Mouse (Mus musculus) limb, embryonic 11.5 days (tissue): ENCODE measurements at regions not wholly inside any gene's neighbourhood (a gene's known extent, or its start where the extent isn't known, plus 50 kb on each side); places are given as distances from the start of the nearest gene placed in this dataset.

Experiments
- ATAC-seq: fragments of 200-750 bp; cut with Nextera tagmentation; 2 replicates; pipeline ENCODE4 v1.8.0; 2017; ENCODE audit warnings: low read depth; ENCODE audit not compliant: insufficient number of reproducible peaks, low FRiP score, low TSS enrichment
- DNase-seq: peaks from one replicate; pipeline ENCODE4 v3.0.0-alpha.2; 2015; ENCODE audit warnings: low spot score
- H3K27ac ChIP-seq: fragments of 300-500 bp; sonication (generic); replicated peaks from 2 replicates; pipeline ENCODE4 v1.5.1; 2014; ENCODE audit warnings: low read depth, mild to moderate bottlenecking, low read length
- H3K27me3 ChIP-seq: fragments of 300-500 bp; sonication (generic); 2 replicates; pipeline ENCODE4 v1.6.1; 2014; ENCODE audit warnings: mild to moderate bottlenecking, low read length, mixed read lengths; ENCODE audit not compliant: control insufficient read depth, insufficient read depth
- H3K36me3 ChIP-seq: fragments of 300-500 bp; sonication (generic); 2 replicates; pipeline ENCODE4 v1.6.1; 2014; ENCODE audit warnings: mild to moderate bottlenecking, low read length, moderate library complexity, mixed read lengths; ENCODE audit not compliant: control insufficient read depth, insufficient read depth
- H3K4me1 ChIP-seq: fragments of 300-500 bp; sonication (generic); 2 replicates; pipeline ENCODE4 v1.6.1; 2014; ENCODE audit warnings: low read length, mixed read lengths; ENCODE audit not compliant: control insufficient read depth, insufficient read depth
- H3K4me2 ChIP-seq: fragments of 300-500 bp; sonication (generic); 2 replicates; pipeline ENCODE4 v1.6.1; 2014; ENCODE audit warnings: low read depth, mild to moderate bottlenecking, moderate library complexity; ENCODE audit not compliant: severe bottlenecking
- H3K4me3 ChIP-seq: fragments of 300-500 bp; sonication (generic); 2 replicates; pipeline ENCODE4 v1.5.1; 2014; ENCODE audit warnings: low read depth, low read length
- H3K9ac ChIP-seq: fragments of 300-500 bp; sonication (generic); 2 replicates; pipeline ENCODE4 v1.6.1; 2014; ENCODE audit warnings: mild to moderate bottlenecking, low read length
- H3K9me3 ChIP-seq: fragments of 300-500 bp; sonication (generic); 2 replicates; pipeline ENCODE4 v1.6.1; 2016; ENCODE audit warnings: low read length; ENCODE audit not compliant: control insufficient read depth
- WGBS: fragments of 180-500 bp; shearing (Covaris S2); extraction: QIAGEN DNeasy Blood & Tissue Kit; methylation state at CpG from one replicate; pipeline ENCODE4 v1.1.7; 2014; 5-methylcytosine and 5-hydroxymethylcytosine counted together

DNA sequence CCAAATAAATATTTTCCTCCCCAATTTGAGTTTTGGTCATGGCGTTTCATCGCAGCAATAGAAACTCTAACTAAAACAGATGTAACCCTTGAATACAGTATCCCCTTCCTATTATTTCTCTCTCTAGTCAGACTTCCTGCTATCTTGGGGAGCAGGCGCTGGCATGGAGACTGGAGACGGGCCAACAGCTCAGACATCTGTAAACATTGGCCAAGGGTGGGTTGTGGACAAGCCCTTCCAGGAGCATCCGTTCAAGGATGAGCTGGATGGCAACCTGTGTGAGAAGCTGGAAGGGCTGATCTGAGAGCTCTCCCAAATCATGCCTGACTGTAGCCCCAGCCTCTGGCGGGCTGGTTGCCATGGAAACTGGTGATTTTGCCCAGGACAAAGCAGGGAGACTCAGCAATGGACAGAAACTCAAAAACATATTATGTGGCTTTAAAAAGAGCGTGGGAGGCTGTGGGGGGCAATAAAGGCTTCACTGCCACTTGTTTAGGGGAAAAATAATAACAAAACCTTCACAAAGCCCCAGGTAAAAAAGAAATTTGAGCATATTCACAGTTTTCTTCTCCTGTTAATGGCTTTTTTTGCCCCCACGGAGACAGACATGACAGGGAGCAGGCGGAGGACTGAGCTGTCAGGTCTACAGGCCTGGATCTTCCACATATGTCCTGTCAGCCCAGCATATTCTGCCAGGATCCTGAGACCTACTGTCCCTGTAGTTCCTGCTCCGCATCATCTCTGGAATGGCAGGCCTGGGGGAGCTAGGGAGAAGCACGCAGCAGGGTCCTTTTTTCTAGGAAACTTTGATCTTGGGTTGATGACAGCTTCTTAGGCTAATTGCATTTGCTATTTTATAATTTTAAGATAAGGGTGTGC, 113.0 kb downstream of the Chst1 start:
- Histone ChIP-seq H3K27me3 (no peaks in the 10 kb centered on the region), H3K4me2 (no peak overlapping the region), H3K4me1 (no peaks in the 10 kb centered on the region), H3K36me3 (no peaks in the 10 kb centered on the region), H3K4me3 (no peak overlapping the region), H3K9ac (no peak overlapping the region), H3K27ac (no peak overlapping the region), H3K9me3 (no peaks in the 10 kb centered on the region)
- DNase-seq (peak; percentile 28), ATAC-seq (no peak)
- 70% methylated on average over 11 of the region's 11 CpGs for WGBS

DNA sequence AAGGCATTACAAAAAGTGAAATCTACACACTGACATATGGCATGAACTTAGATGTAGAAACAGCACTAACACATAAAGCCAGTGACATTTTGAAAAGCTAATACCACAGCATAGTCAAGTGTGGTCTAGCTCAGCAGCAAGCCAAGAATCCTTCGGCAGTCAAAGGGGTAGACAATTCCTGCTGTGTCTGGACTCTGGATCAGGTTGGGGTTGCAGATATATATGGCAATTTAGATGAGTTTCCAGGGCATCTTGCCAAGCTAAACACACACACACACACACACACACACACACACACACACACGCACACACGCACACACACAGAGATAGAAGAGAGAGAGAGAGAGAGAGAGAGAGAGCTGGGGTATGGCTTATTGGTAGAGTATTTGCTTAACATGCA, 118.2 kb downstream of the Chst1 start:
- Histone ChIP-seq H3K9me3 (no peaks in the 10 kb centered on the region), H3K4me1 (no peaks in the 10 kb centered on the region), H3K36me3 (no peaks in the 10 kb centered on the region), H3K27ac (no peak overlapping the region), H3K4me2 (no peak overlapping the region), H3K9ac (no peak overlapping the region), H3K27me3 (no peaks in the 10 kb centered on the region), H3K4me3 (no peak overlapping the region)
- ATAC-seq (no peak), DNase-seq (no peak)
- 89% methylated on average over 2 of the region's 3 CpGs for WGBS

DNA sequence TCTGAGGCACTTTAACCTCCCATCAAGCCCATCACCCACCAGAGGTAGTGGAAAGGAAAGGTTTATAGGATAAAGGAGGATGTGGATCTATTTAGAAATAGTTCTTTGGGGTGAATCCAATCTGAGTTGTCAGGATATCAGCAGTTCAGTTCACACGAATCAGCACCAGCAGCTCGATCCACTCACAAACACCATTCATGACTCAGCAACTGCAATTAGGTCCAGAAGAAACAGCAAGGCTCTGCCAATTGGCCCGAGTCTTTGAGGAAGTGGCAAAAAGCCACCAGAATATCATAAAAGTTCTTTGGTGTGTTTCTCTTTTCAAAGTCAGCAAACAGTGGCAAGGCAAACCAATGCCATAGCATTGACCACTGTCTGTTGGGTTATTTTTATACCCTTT, 122.4 kb downstream of the Chst1 start:
- H3K27me3 ChIP-seq, result no peaks in the 10 kb centered on the region
- no peak overlapping the region for H3K27ac ChIP-seq
- no peak overlapping the region for H3K4me3 ChIP-seq
- 90% methylated on average over 3 of the region's 3 CpGs for WGBS
- H3K9ac ChIP-seq, result no peak overlapping the region
- no peaks in the 10 kb centered on the region for H3K4me1 ChIP-seq
- ATAC-seq, result no peak
- no peaks in the 10 kb centered on the region for H3K9me3 ChIP-seq
- H3K36me3 ChIP-seq, result no peaks in the 10 kb centered on the region
- no peak overlapping the region for H3K4me2 ChIP-seq
- DNase-seq, result no peak

DNA sequence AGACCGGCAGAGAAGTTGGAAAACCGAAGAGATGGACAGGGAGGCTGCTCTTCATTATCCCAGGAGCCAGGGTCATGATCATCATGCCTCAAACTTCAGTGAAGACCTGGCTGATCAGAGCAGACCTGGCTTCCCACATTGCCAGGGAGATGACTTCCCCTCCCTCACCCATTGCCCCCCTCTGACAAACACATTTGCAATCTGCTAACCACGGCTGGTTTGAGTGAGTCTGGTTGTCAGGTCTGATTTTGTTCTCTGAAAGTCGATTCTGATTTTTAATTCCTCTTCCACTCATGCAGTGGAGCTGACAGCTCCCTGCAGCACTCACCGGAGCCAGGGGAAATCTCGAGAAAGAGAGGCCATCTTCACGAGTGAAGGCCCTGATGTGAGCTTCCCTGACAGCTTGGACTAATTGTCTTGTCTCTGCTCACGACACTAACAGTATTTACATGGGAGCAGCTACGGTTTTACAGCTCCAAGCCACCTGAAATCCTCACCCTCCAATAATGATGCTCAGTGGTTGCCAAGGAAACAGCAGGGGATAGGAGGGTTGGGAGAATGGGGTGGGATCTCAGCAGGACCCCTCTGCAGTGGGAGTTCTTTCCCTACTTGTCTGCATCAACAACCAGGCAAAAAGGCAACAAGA, 124.2 kb downstream of the Chst1 start:
- Histone ChIP-seq H3K36me3 (no peaks in the 10 kb centered on the region), H3K4me3 (no peak overlapping the region), H3K9me3 (no peaks in the 10 kb centered on the region), H3K27me3 (no peaks in the 10 kb centered on the region), H3K4me1 (no peaks in the 10 kb centered on the region), H3K27ac (no peak overlapping the region), H3K9ac (no peak overlapping the region), H3K4me2 (no peak overlapping the region)
- 47% methylated on average over 9 of the region's 9 CpGs for WGBS
- ATAC-seq (no peak), DNase-seq (no peak)

- Histone ChIP-seq H3K27ac (no peak overlapping the region), H3K36me3 (no peaks in the 10 kb centered on the region), H3K4me1 (no peaks in the 10 kb centered on the region), H3K4me3 (no peak overlapping the region), H3K4me2 (no peak overlapping the region), H3K9ac (no peak overlapping the region), H3K9me3 (no peaks in the 10 kb centered on the region), H3K27me3 (no peaks in the 10 kb centered on the region)
- 80% methylated on average over 7 of the region's 7 CpGs for WGBS
- DNase-seq (no peak), ATAC-seq (no peak)
Observed at GRCm38 (mm10) chr2:92726640-92727039, 127.1 kb downstream of the Chst1 start.

DNA sequence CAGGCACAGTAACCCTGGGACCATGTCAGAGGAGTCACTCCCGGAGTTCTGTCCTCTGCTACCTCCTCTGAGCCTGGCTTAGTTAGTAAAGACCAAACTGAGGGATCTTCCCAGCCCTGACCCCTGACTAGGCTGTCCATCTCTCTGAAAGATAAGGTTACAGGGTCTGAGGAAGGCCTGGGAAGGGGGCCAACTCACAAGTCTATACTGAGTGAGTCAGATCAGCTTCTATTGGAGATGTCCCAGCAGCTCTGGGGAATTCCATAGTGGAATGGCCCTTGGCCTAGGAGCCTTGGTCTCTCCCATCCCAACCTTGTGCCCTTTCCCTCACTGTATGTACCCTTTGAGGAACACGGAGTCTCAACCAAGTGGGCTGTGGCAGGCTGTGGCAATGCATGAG, 127.7 kb downstream of the Chst1 start:
- no peak for ATAC-seq
- 85% methylated on average over 2 of the region's 2 CpGs for WGBS
- H3K4me1 ChIP-seq, result no peaks in the 10 kb centered on the region
- no peak overlapping the region for H3K27ac ChIP-seq
- H3K27me3 ChIP-seq, result no peaks in the 10 kb centered on the region
- H3K4me3 ChIP-seq, result no peak overlapping the region
- no peak for DNase-seq
- H3K4me2 ChIP-seq, result no peak overlapping the region
- H3K9me3 ChIP-seq, result no peaks in the 10 kb centered on the region
- H3K9ac ChIP-seq, result no peak overlapping the region
- no peaks in the 10 kb centered on the region for H3K36me3 ChIP-seq

DNA sequence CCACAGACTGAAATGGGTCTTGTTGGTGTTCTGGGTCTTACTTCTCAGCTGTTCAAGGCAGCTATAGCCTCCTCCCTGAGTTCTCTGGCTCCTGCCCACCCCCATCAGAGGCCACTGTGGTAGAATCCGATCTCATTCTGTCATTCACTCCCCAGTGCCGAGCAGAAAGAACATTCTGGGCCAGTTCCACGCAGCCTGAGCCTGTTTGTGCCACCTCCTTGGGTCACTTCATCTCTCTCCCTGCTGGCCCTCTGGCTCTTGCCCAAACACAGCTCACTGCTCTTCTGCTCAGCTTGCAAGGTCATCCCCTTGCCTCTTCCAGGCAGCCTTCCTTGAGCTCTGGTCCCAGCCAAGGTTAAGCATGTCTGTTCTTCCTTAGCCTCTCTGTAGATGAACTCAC, 128.9 kb downstream of the Chst1 start:
- no peak for ATAC-seq
- no peak for DNase-seq
- Histone ChIP-seq H3K4me3 (no peak overlapping the region), H3K36me3 (no peaks in the 10 kb centered on the region), H3K4me2 (no peak overlapping the region), H3K9me3 (no peaks in the 10 kb centered on the region), H3K27me3 (no peaks in the 10 kb centered on the region), H3K27ac (no peak overlapping the region), H3K9ac (no peak overlapping the region), H3K4me1 (no peaks in the 10 kb centered on the region)
- WGBS, result 88% methylated on average over 3 of the region's 3 CpGs

DNA sequence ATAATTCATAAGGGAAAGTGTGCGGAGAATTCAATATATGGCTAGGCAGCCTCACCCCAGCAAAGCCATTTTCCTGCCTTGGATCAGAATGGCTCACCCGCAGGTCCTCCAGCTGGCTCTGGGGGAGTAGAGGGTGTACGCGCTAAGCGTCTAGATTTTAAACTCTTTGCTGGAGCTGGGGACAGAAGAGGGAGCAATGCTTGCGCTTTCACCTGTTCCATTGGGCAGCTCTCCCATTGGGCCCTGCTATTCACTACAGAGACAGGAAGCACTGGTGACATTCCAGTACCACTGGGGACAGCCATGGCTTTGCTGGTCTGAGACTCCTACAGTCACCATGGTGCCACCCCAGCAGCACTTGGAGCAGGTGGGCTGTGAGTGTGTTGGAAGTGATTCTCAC, 130.9 kb downstream of the Chst1 start:
- H3K4me3 ChIP-seq, result no peak overlapping the region
- H3K27me3 ChIP-seq, result no peaks in the 10 kb centered on the region
- no peak overlapping the region for H3K27ac ChIP-seq
- DNase-seq, result no peak
- H3K4me1 ChIP-seq, result no peaks in the 10 kb centered on the region
- no peak overlapping the region for H3K9ac ChIP-seq
- 94% methylated on average over 6 of the region's 6 CpGs for WGBS
- H3K36me3 ChIP-seq, result no peaks in the 10 kb centered on the region
- ATAC-seq, result no peak
- no peaks in the 10 kb centered on the region for H3K9me3 ChIP-seq
- H3K4me2 ChIP-seq, result no peak overlapping the region
